Mouse (Mus musculus): ENCODE results near the gene Fignl1. TPM values are rescaled to one million over a fixed set of nuclear protein-coding genes. Genes with fewer than 3 reads are reported as not detected.

The Fignl1 gene
- 0.33 and 0.44 TPM in 2 replicates for polyA plus RNA-seq (2012; rRNA removed; ENCODE audit: low replicate concordance)

GRCm38 (mm10) chr11:11808820-11809403 is at the start of gene Fignl1:
Gene Fignl1, minus strand, starts transcription at chr11:11808962.

Other genes with a start within 250 kb of the Fignl1 start
- not detected in 2 replicates for gene 4930512M02Rik, start 181.1 kb downstream of the Fignl1 start, polyA plus RNA-seq (2012; rRNA removed; ENCODE audit: low replicate concordance)
- 60.3 and 264 TPM in 2 replicates for gene Ikzf1, start 124.0 kb downstream of the Fignl1 start, polyA plus RNA-seq (2012; rRNA removed; ENCODE audit: low replicate concordance)
- gene Ddc, start 89.2 kb upstream of the Fignl1 start, polyA plus RNA-seq (2012; rRNA removed; ENCODE audit: low replicate concordance), result 0.37 and 0.65 TPM in 2 replicates
- 27.1 and 50.0 TPM in 2 replicates for gene Grb10, start 229.7 kb upstream of the Fignl1 start, polyA plus RNA-seq (2012; rRNA removed; ENCODE audit: low replicate concordance)